Mouse (Mus musculus) embryonic fibroblast, embryonic 13.5 days (primary cell): ENCODE data around the gene Adat3.

Experiments used
- CTCF ChIP-seq: IDR thresholded peaks from 2 replicates; pipeline ENCODE4 v1.5.1; 2011; ENCODE audit warnings: mild to moderate bottlenecking, control low read depth, low read length, moderate library complexity, borderline replicate concordance; ENCODE audit not compliant: insufficient read depth
- POLR2A ChIP-seq: IDR thresholded peaks from 2 replicates; pipeline ENCODE4 v1.6.1; 2011; ENCODE audit warnings: low read depth, mild to moderate bottlenecking, control low read depth, low read length, moderate library complexity

DNA sequence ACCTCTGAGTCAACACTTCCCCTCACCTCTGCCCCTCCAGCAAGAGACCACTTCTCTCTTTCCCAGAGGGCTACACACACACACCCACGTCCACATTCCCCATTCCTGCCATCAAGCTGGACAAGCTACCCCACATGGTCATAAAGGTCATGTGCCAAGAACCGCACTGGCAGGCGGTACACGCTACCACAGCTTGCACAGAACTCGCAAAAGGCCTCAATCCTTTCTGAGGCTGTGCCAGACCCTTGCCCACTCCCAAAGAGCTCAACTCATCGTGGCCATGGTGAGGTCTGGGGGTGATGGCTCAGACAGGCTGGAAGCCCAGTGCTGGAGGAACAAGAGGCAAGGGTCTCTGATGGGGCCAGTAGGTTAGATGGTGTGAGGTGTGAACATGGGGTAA is 52.2 kb downstream of the Adat3 start:
- TF ChIP-seq POLR2A (no peak), CTCF (no peak)
